Mouse (Mus musculus) embryonic facial prominence, embryonic 11.5 days (tissue): ENCODE data around the gene Gcnt1. TPM values are rescaled to one million over a fixed set of nuclear protein-coding genes. Genes with fewer than 3 reads are reported as not detected.

Experiments used
- ATAC-seq: fragments of 200-750 bp; cut with Nextera tagmentation; replicated peaks from 2 replicates; pipeline ENCODE4 v1.8.0; 2017; ENCODE audit warnings: low read depth; ENCODE audit not compliant: insufficient number of reproducible peaks, low FRiP score, low TSS enrichment
- DNase-seq: peaks from one replicate; pipeline ENCODE4 v3.0.0-alpha.2; 2015; ENCODE audit warnings: low spot score
- H3K27ac ChIP-seq: fragments of 300-500 bp; sonication (generic); replicated peaks from 2 replicates; pipeline ENCODE4 v1.5.1; 2014; ENCODE audit warnings: mild to moderate bottlenecking, low read depth, low read length, control low read depth
- H3K27me3 ChIP-seq: fragments of 300-500 bp; sonication (generic); 2 replicates; pipeline ENCODE4 v1.6.1; 2014; ENCODE audit warnings: mild to moderate bottlenecking, low read length, moderate library complexity, mixed read lengths; ENCODE audit not compliant: control insufficient read depth, insufficient read depth
- H3K36me3 ChIP-seq: fragments of 300-500 bp; sonication (generic); replicated peaks from 2 replicates; pipeline ENCODE4 v1.6.1; 2014; ENCODE audit warnings: low read depth, mild to moderate bottlenecking, low read length, moderate library complexity, mixed read lengths; ENCODE audit not compliant: control insufficient read depth, insufficient read depth
- H3K4me1 ChIP-seq: fragments of 300-500 bp; sonication (generic); 2 replicates; pipeline ENCODE4 v1.6.1; 2014; ENCODE audit warnings: low read length, mixed read lengths; ENCODE audit not compliant: control insufficient read depth, insufficient read depth
- H3K4me2 ChIP-seq: fragments of 300-500 bp; sonication (generic); 2 replicates; pipeline ENCODE4 v1.6.1; 2014; ENCODE audit warnings: low read depth, mild to moderate bottlenecking, control low read depth, low read length, moderate library complexity
- H3K4me3 ChIP-seq: fragments of 300-500 bp; sonication (generic); 2 replicates; pipeline ENCODE4 v1.5.1; 2014; ENCODE audit warnings: low read depth, low read length, control low read depth
- H3K9ac ChIP-seq: fragments of 300-500 bp; sonication (generic); replicated peaks from 2 replicates; pipeline ENCODE4 v1.6.1; 2014; ENCODE audit warnings: mild to moderate bottlenecking, control low read depth, low read length
- H3K9me3 ChIP-seq: fragments of 300-500 bp; sonication (generic); replicated peaks from 2 replicates; pipeline ENCODE4 v1.6.1; 2016; ENCODE audit warnings: mild to moderate bottlenecking, low read length, inconsistent platforms, mixed read lengths; ENCODE audit not compliant: control insufficient read depth
- WGBS: fragments of 180-500 bp; shearing (Covaris S2); extraction: QIAGEN DNeasy Blood & Tissue Kit; methylation state at CpG from one replicate; pipeline ENCODE4 v1.1.7; 2014; 5-methylcytosine and 5-hydroxymethylcytosine counted together
- polyA plus RNA-seq: library from polyadenylated mRNA; unstranded; fragments of >200 nt; fragmentation: Nextera tagmentation; extraction: Ambion mirVana; gene quantifications from 2 replicates; pipeline ENCODE4 v1.2.1, GENCODE M21; 2014

The Gcnt1 gene
- polyA plus RNA-seq, 1 experiment from 2014 or later: 5.4 TPM

- H3K27me3 ChIP-seq: no peaks in the 10 kb centered on the region
- 64% methylated on average over 1 of the region's 1 CpGs for WGBS
- H3K4me3 ChIP-seq: no peak overlapping the region
- no peaks in the 10 kb centered on the region for H3K36me3 ChIP-seq
- H3K9me3 ChIP-seq: no peaks in the 10 kb centered on the region
- no peaks in the 10 kb centered on the region for H3K4me1 ChIP-seq
- no peak overlapping the region for H3K4me2 ChIP-seq
- no peak overlapping the region for H3K27ac ChIP-seq
- no peak for ATAC-seq
- no peak for DNase-seq
- no peak overlapping the region for H3K9ac ChIP-seq
These were observed 12.8 kb upstream of the Gcnt1 start for GRCm38 (mm10) chr19:17385426-17385825.

GRCm38 (mm10) chr19:17385022-17385421, 12.4 kb upstream of the Gcnt1 start:
- H3K9ac ChIP-seq: no peak overlapping the region
- H3K9me3 ChIP-seq: no peaks in the 10 kb centered on the region
- no peak overlapping the region for H3K4me2 ChIP-seq
- H3K27ac ChIP-seq: no peak overlapping the region
- WGBS: 86% methylated on average over 4 of the region's 4 CpGs
- ATAC-seq (no peak), DNase-seq (no peak)
- H3K27me3 ChIP-seq: no peaks in the 10 kb centered on the region
- H3K4me3 ChIP-seq: no peak overlapping the region
- no peaks in the 10 kb centered on the region for H3K4me1 ChIP-seq
- no peaks in the 10 kb centered on the region for H3K36me3 ChIP-seq

- no peak overlapping the region for H3K4me2 ChIP-seq
- H3K9ac ChIP-seq: no peak overlapping the region
- no peaks in the 10 kb centered on the region for H3K4me1 ChIP-seq
- H3K27ac ChIP-seq: no peak overlapping the region
- no peaks in the 10 kb centered on the region for H3K36me3 ChIP-seq
- DNase-seq: no peak
- ATAC-seq: no peak
- no peak overlapping the region for H3K4me3 ChIP-seq
- H3K27me3 ChIP-seq: no peaks in the 10 kb centered on the region
- WGBS: 84% methylated on average over 6 of the region's 6 CpGs
- H3K9me3 ChIP-seq: no peaks in the 10 kb centered on the region
These were observed 10.3 kb upstream of the Gcnt1 start for GRCm38 (mm10) chr19:17382807-17383397.

- Histone ChIP-seq H3K27ac (no peak overlapping the region), H3K9ac (no peak overlapping the region), H3K36me3 (no peaks in the 10 kb centered on the region), H3K4me3 (no peak overlapping the region), H3K9me3 (no peaks in the 10 kb centered on the region), H3K4me2 (no peak overlapping the region), H3K4me1 (no peaks in the 10 kb centered on the region), H3K27me3 (no peaks in the 10 kb centered on the region)
- no peak for DNase-seq
- ATAC-seq: no peak
- 72% methylated on average over 7 of the region's 7 CpGs for WGBS
These were observed 7.9 kb upstream of the Gcnt1 start for GRCm38 (mm10) chr19:17380549-17380948.

GRCm38 (mm10) chr19:17378845-17379244, 6.2 kb upstream of the Gcnt1 start:
- ATAC-seq (no peak), DNase-seq (no peak)
- no peak overlapping the region for H3K4me2 ChIP-seq
- no peaks in the 10 kb centered on the region for H3K27me3 ChIP-seq
- H3K27ac ChIP-seq: no peak overlapping the region
- no peak overlapping the region for H3K9ac ChIP-seq
- H3K9me3 ChIP-seq: no peaks in the 10 kb centered on the region
- H3K36me3 ChIP-seq: no peaks in the 10 kb centered on the region
- no peaks in the 10 kb centered on the region for H3K4me1 ChIP-seq
- no peak overlapping the region for H3K4me3 ChIP-seq

- Histone ChIP-seq H3K9me3 (no peaks in the 10 kb centered on the region), H3K4me1 (no peaks in the 10 kb centered on the region), H3K4me2 (no peak overlapping the region), H3K27me3 (no peaks in the 10 kb centered on the region), H3K27ac (no peak overlapping the region), H3K9ac (no peak overlapping the region), H3K36me3 (no peaks in the 10 kb centered on the region), H3K4me3 (no peak overlapping the region)
- 57% methylated on average over 7 of the region's 7 CpGs for WGBS
- no peak for DNase-seq
- ATAC-seq: no peak
These were observed 3.1 kb downstream of the Gcnt1 start for GRCm38 (mm10) chr19:17369581-17369980.

- H3K27ac ChIP-seq: no peak overlapping the region
- WGBS: 83% methylated on average over 9 of the region's 9 CpGs
- no peaks in the 10 kb centered on the region for H3K9me3 ChIP-seq
- no peaks in the 10 kb centered on the region for H3K27me3 ChIP-seq
- no peak overlapping the region for H3K4me3 ChIP-seq
- H3K4me1 ChIP-seq: no peaks in the 10 kb centered on the region
- no peak overlapping the region for H3K4me2 ChIP-seq
- H3K36me3 ChIP-seq: no peaks in the 10 kb centered on the region
- ATAC-seq: no peak
- no peak for DNase-seq
- no peak overlapping the region for H3K9ac ChIP-seq
These were observed 4.1 kb downstream of the Gcnt1 start for GRCm38 (mm10) chr19:17368557-17368956.

GRCm38 (mm10) chr19:17366364-17367090, 6.1 kb downstream of the Gcnt1 start:
- H3K9ac ChIP-seq: no peak overlapping the region
- H3K4me3 ChIP-seq: no peak overlapping the region
- H3K36me3 ChIP-seq: no peaks in the 10 kb centered on the region
- H3K9me3 ChIP-seq: no peaks in the 10 kb centered on the region
- H3K27me3 ChIP-seq: no peaks in the 10 kb centered on the region
- no peak overlapping the region for H3K4me2 ChIP-seq
- ATAC-seq (no peak), DNase-seq (no peak)
- no peak overlapping the region for H3K27ac ChIP-seq
- no peaks in the 10 kb centered on the region for H3K4me1 ChIP-seq
- 92% methylated on average over 8 of the region's 8 CpGs for WGBS
